In genomic region chr9:59036159-59036731, GRCm38 (mm10) we compare ENCODE assay signal across 7 mouse cellular contexts. TPM values are rescaled to one million over a fixed set of nuclear protein-coding genes. Genes with fewer than 3 reads are reported as not detected.
DNase-seq lines count a peak whose midpoint lies in the region; ATAC-seq lines count a peak whose summit lies in the region.

Gene Neo1 (minus strand): TSS chr9:59036441.

- peak within 1 kb of the TSS; percentile 96 for H3K4me3 ChIP-seq in midbrain, embryonic 14.5 days (replicated peaks; ENCODE audit: low read depth, low read length)
- H3K4me3 ChIP-seq in stomach, embryonic 14.5 days (ENCODE audit: low read depth, low read length): peak within 1 kb of the TSS; percentile 97

- peak; percentile 93 for ATAC-seq in midbrain, embryonic 14.5 days (ENCODE audit: low FRiP score, low TSS enrichment)
- peak; percentile 91 for ATAC-seq in stomach, embryonic 14.5 days (ENCODE audit: insufficient number of reproducible peaks, insufficient read depth, low FRiP score, low read depth)

- H3K27ac ChIP-seq in midbrain, embryonic 14.5 days (replicated peaks; ENCODE audit: low read depth, low read length): peak within 1 kb of the TSS; percentile 98
- peak within 1 kb of the TSS; percentile 100 for H3K27ac ChIP-seq in stomach, embryonic 14.5 days (ENCODE audit: low read length)

- peak within 1 kb of the TSS; percentile 84 for H3K4me2 ChIP-seq in midbrain, embryonic 14.5 days (ENCODE audit: low read length)
- peak within 1 kb of the TSS; percentile 79 for H3K4me2 ChIP-seq in stomach, embryonic 14.5 days (replicated peaks; ENCODE audit: low read depth, low read length)

- peak; percentile 96 for DNase-seq in adrenal gland, postnatal 10 days
- peak; percentile 84 for DNase-seq in embryo, embryonic 11.5 days (ENCODE audit: low read depth, low spot score)
- no peak for DNase-seq in gonadal fat pad, adult 2 months (ENCODE audit: low read depth)
- DNase-seq in kidney, adult 11 months: peak; percentile 91
- DNase-seq in left cerebral cortex, postnatal 36 days (ENCODE audit: low spot score in 2 of 2): peak; percentile 94 to 96
- peak; percentile 97 for DNase-seq in midbrain, embryonic 14.5 days

- no peaks in the 10 kb centered on the region for H3K27me3 ChIP-seq in midbrain, embryonic 14.5 days (ENCODE audit: control insufficient read depth, insufficient read depth, low read length)
- H3K27me3 ChIP-seq in stomach, embryonic 14.5 days (ENCODE audit: control insufficient read depth, insufficient read depth, low read length): no peaks in the 10 kb centered on the region

- H3K9me3 ChIP-seq in midbrain, embryonic 14.5 days (ENCODE audit: control insufficient read depth, low read length): no peaks in the 10 kb centered on the region
- no peaks in the 10 kb centered on the region for H3K9me3 ChIP-seq in stomach, embryonic 14.5 days (ENCODE audit: control insufficient read depth, low read depth, low read length)

- intact Hi-C loops in left cerebral cortex, postnatal 36 days (cut with DNase I): loop anchor here (5.0 kb wide), 2 partner anchors 81 to 161 kb away; no protein-coding TSS in a partner anchor

- no peaks in the 10 kb centered on the region for H3K36me3 ChIP-seq in midbrain, embryonic 14.5 days (ENCODE audit: control insufficient read depth, insufficient read depth, low read length)
- H3K36me3 ChIP-seq in stomach, embryonic 14.5 days (ENCODE audit: control insufficient read depth, insufficient read depth, low read length): no peaks in the 10 kb centered on the region

- WGBS in midbrain, embryonic 14.5 days: under 1% methylated on average over 61 of the region's 86 CpGs
- 0% methylated on average over 16 of the region's 86 CpGs for WGBS in stomach, embryonic 14.5 days

- H3K4me1 ChIP-seq in midbrain, embryonic 14.5 days (ENCODE audit: control insufficient read depth, insufficient read depth, low read length): peaks cover 17% of the 10 kb centered on the region
- H3K4me1 ChIP-seq in stomach, embryonic 14.5 days (ENCODE audit: control insufficient read depth, insufficient read depth, low read length): peaks cover 10% of the 10 kb centered on the region

- peak within 1 kb of the TSS; percentile 87 for H3K9ac ChIP-seq in midbrain, embryonic 14.5 days (replicated peaks; ENCODE audit: low read length)
- peak within 1 kb of the TSS; percentile 96 for H3K9ac ChIP-seq in stomach, embryonic 14.5 days (replicated peaks; ENCODE audit: low read depth, low read length)

RNA-seq across cellular contexts. Expression of gene Neo1, which starts in this region (rescaled TPM):
- 10 to 100 TPM; 46.1 to 58.6 TPM for total RNA-seq in adrenal gland, postnatal 10 days (2021)
- 23.2 and 27.2 TPM in 2 replicates for polyA plus RNA-seq in gonadal fat pad, adult 2 months (2012; rRNA removed)
- total RNA-seq in left cerebral cortex, postnatal 36 days (2021): 10 to 100 TPM; 75.4 to 75.8 TPM
- 48.8 and 59.7 TPM in 2 replicates for polyA plus RNA-seq in midbrain, embryonic 14.5 days (2014; fragmentation: Nextera tagmentation; extraction: Ambion mirVana)
- 53.3 and 54.6 TPM in 2 replicates for polyA plus RNA-seq in stomach, embryonic 14.5 days (2014; fragmentation: Nextera tagmentation; extraction: Ambion mirVana)
